Mouse (Mus musculus) forebrain, postnatal 0 days (tissue): ENCODE data around the gene Kcnj9. TPM values are rescaled to one million over a fixed set of nuclear protein-coding genes. Genes with fewer than 3 reads are reported as not detected.

Experiments used
- ATAC-seq: fragments of 200-750 bp; cut with Nextera tagmentation; 2 replicates; pipeline ENCODE4 v1.8.0; 2017; ENCODE audit warnings: mild to moderate bottlenecking, moderate library complexity
- DNase-seq: peaks from one replicate; pipeline ENCODE4 v3.0.0-alpha.2; 2015
- H3K27ac ChIP-seq: fragments of 300-500 bp; sonication (generic); 2 replicates; pipeline ENCODE4 v1.5.1; 2014; ENCODE audit warnings: low read depth, mild to moderate bottlenecking, antibody characterized with exemption, low read length, moderate library complexity, mixed read lengths
- H3K27me3 ChIP-seq: fragments of 300-500 bp; sonication (generic); 2 replicates; pipeline ENCODE4 v1.6.1; 2014; ENCODE audit warnings: mild to moderate bottlenecking, low read length, mixed read lengths; ENCODE audit not compliant: insufficient read depth
- H3K36me3 ChIP-seq: fragments of 300-500 bp; sonication (generic); 2 replicates; pipeline ENCODE4 v1.6.1; 2014; ENCODE audit warnings: mild to moderate bottlenecking, moderate library complexity; ENCODE audit not compliant: insufficient read depth
- H3K4me1 ChIP-seq: fragments of 300-500 bp; sonication (generic); 2 replicates; pipeline ENCODE4 v1.6.1; 2014; ENCODE audit warnings: antibody characterized with exemption; ENCODE audit not compliant: insufficient read depth
- H3K4me2 ChIP-seq: fragments of 300-500 bp; sonication (generic); 2 replicates; pipeline ENCODE4 v1.6.1; 2014; ENCODE audit warnings: low read depth, mild to moderate bottlenecking, moderate library complexity
- H3K4me3 ChIP-seq: fragments of 300-500 bp; sonication (generic); 2 replicates; pipeline ENCODE4 v1.5.1; 2014; ENCODE audit warnings: low read depth, low read length, mixed read lengths
- H3K9ac ChIP-seq: fragments of 300-500 bp; sonication (generic); 2 replicates; pipeline ENCODE4 v1.6.1; 2014; ENCODE audit warnings: mild to moderate bottlenecking
- H3K9me3 ChIP-seq: fragments of 300-500 bp; sonication (generic); 2 replicates; pipeline ENCODE4 v1.6.1; 2016; ENCODE audit warnings: low read length
- CTCF ChIP-seq: sonication (generic); IDR thresholded peaks from 2 replicates; pipeline ENCODE4 v1.5.1; 2016; ENCODE audit warnings: antibody characterized with exemption, control low read depth, low read depth
- WGBS: fragments of 180-500 bp; shearing (Covaris S2); extraction: QIAGEN DNeasy Blood & Tissue Kit; methylation state at CpG from one replicate; pipeline ENCODE4 v1.1.7; 2014; 5-methylcytosine and 5-hydroxymethylcytosine counted together
- polyA plus RNA-seq: library from polyadenylated mRNA; unstranded; fragments of >200 nt; fragmentation: Nextera tagmentation; extraction: Ambion mirVana; gene quantifications from 2 replicates; pipeline ENCODE4 v1.2.1, GENCODE M21; 2015
- total RNA-seq: library from RNA; depleted of rRNA; stranded (reverse); fragments of >200 nt; gene quantifications from 2 replicates; pipeline ENCODE4 v1.2.3, GENCODE M21; 2014

Kcnj9 gene
- total and polyA plus RNA-seq, 2 experiments from 2014 or later = 4.8 to 7.5 TPM

DNA sequence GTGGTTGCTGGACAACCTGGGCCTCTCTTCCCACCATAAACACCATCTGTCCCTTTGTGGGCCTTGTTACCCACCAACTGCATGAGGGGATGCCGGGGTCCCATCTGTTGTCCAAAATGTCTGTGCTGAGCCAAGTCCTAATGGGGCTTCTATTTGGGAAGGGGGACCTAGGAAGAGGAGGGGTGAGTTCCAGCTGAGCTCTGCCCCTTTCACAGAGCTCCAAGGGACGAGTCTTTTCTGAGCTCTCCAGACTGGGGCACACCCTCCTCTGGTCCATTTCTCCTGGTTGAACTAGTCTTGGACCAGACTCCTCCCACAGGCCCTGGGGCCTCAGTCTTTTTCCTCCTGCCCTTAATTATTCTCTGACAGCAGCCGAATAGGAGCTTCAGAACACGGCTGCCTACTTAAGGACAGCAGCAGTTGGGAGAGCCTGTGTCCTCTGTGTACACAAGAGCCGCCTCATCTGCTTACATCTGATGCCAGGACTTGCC lies 9.2 kb downstream of the Kcnj9 start:
- Histone ChIP-seq H3K4me1 (peaks cover 2% of the 10 kb centered on the region; the same call in 1 of the 2 replicates), H3K36me3 (peaks cover 30% of the 10 kb centered on the region), H3K27me3 (no peaks in the 10 kb centered on the region), H3K27ac (peak overlapping the region; percentile 15; the same call in 1 of the 2 replicates), H3K9ac (no peak overlapping the region), H3K4me2 (no peak overlapping the region), H3K4me3 (no peak overlapping the region), H3K9me3 (no peaks in the 10 kb centered on the region)
- DNase-seq (no peak), ATAC-seq (peak; percentile 23)
- TF ChIP-seq CTCF = no peak
- WGBS = 16% methylated on average over 5 of the region's 5 CpGs

- no peak for DNase-seq
- no peak overlapping the region for H3K27ac ChIP-seq
- H3K36me3 ChIP-seq = peaks cover 30% of the 10 kb centered on the region
- H3K4me1 ChIP-seq = peaks cover 9% of the 10 kb centered on the region; the same call in 1 of the 2 replicates
- H3K4me2 ChIP-seq = no peak overlapping the region
- H3K27me3 ChIP-seq = no peaks in the 10 kb centered on the region
- no peak for ATAC-seq
- no peak overlapping the region for H3K4me3 ChIP-seq
- 77% methylated on average over 7 of the region's 7 CpGs for WGBS
- H3K9ac ChIP-seq = no peak overlapping the region
- no peaks in the 10 kb centered on the region for H3K9me3 ChIP-seq
- no peak for TF ChIP-seq CTCF
Measured at GRCm38 (mm10) chr1:172319346-172319745, 9.8 kb downstream of the Kcnj9 start.

- H3K4me2 ChIP-seq = no peak overlapping the region
- H3K4me3 ChIP-seq = no peak overlapping the region
- peaks cover 12% of the 10 kb centered on the region for H3K4me1 ChIP-seq
- H3K27ac ChIP-seq = no peak overlapping the region
- DNase-seq (no peak), ATAC-seq (no peak)
- TF ChIP-seq CTCF = no peak
- no peaks in the 10 kb centered on the region for H3K27me3 ChIP-seq
- WGBS = 87% methylated on average over 19 of the region's 19 CpGs
- H3K9me3 ChIP-seq = no peaks in the 10 kb centered on the region
- H3K36me3 ChIP-seq = peaks cover 30% of the 10 kb centered on the region
- H3K9ac ChIP-seq = no peak overlapping the region
Measured at GRCm38 (mm10) chr1:172318424-172319035, 10.6 kb downstream of the Kcnj9 start.

GRCm38 (mm10) chr1:172317946-172318345 lies 11.2 kb downstream of the Kcnj9 start:
- 59% methylated on average over 15 of the region's 15 CpGs for WGBS
- H3K4me2 ChIP-seq = no peak overlapping the region
- peaks cover 15% of the 10 kb centered on the region for H3K4me1 ChIP-seq
- H3K27ac ChIP-seq = no peak overlapping the region
- H3K4me3 ChIP-seq = no peak overlapping the region
- ATAC-seq (no peak), DNase-seq (no peak)
- no peak overlapping the region for H3K9ac ChIP-seq
- no peaks in the 10 kb centered on the region for H3K27me3 ChIP-seq
- peaks cover 30% of the 10 kb centered on the region for H3K36me3 ChIP-seq
- TF ChIP-seq CTCF = no peak
- no peaks in the 10 kb centered on the region for H3K9me3 ChIP-seq

GRCm38 (mm10) chr1:172317431-172317830 lies 11.7 kb downstream of the Kcnj9 start:
- no peaks in the 10 kb centered on the region for H3K27me3 ChIP-seq
- no peak overlapping the region for H3K4me3 ChIP-seq
- peaks cover 17% of the 10 kb centered on the region for H3K4me1 ChIP-seq
- ATAC-seq (no peak), DNase-seq (no peak)
- H3K9ac ChIP-seq = no peak overlapping the region
- H3K4me2 ChIP-seq = no peak overlapping the region
- TF ChIP-seq CTCF = no peak
- H3K9me3 ChIP-seq = no peaks in the 10 kb centered on the region
- WGBS = 74% methylated on average over 18 of the region's 18 CpGs
- H3K27ac ChIP-seq = no peak overlapping the region
- H3K36me3 ChIP-seq = peaks cover 30% of the 10 kb centered on the region

DNA sequence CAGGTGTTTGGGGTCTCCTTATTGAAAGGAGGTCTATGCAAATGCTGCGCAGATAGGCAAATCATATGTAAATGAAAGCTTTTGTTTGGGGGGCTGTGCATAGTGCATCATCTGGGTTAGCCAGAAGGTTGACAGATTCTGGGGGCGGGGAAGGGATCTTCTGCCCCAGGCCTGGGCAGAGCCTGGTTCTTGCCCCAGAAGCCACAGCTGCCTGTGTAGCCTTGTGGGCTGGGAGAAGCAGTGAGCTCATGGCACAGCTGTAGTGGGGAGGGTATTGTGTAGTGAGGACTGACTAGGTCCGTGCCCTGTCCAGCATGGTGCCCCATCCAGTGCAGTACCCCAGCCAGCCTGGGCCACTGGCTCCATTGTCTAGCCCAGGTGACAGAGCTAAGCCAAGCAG lies 14.2 kb downstream of the Kcnj9 start:
- ATAC-seq (no peak), DNase-seq (no peak)
- TF ChIP-seq CTCF = no peak
- peaks cover 28% of the 10 kb centered on the region for H3K36me3 ChIP-seq
- WGBS = 21% methylated on average over 3 of the region's 3 CpGs
- peak overlapping the region; percentile 15; the same call in 1 of the 2 replicates for H3K27ac ChIP-seq
- H3K4me1 ChIP-seq = peaks cover 17% of the 10 kb centered on the region
- H3K27me3 ChIP-seq = no peaks in the 10 kb centered on the region
- peak overlapping the region; percentile 18; the same call in 1 of the 2 replicates for H3K9ac ChIP-seq
- H3K9me3 ChIP-seq = no peaks in the 10 kb centered on the region
- no peak overlapping the region for H3K4me3 ChIP-seq
- H3K4me2 ChIP-seq = peak overlapping the region; percentile 90

DNA sequence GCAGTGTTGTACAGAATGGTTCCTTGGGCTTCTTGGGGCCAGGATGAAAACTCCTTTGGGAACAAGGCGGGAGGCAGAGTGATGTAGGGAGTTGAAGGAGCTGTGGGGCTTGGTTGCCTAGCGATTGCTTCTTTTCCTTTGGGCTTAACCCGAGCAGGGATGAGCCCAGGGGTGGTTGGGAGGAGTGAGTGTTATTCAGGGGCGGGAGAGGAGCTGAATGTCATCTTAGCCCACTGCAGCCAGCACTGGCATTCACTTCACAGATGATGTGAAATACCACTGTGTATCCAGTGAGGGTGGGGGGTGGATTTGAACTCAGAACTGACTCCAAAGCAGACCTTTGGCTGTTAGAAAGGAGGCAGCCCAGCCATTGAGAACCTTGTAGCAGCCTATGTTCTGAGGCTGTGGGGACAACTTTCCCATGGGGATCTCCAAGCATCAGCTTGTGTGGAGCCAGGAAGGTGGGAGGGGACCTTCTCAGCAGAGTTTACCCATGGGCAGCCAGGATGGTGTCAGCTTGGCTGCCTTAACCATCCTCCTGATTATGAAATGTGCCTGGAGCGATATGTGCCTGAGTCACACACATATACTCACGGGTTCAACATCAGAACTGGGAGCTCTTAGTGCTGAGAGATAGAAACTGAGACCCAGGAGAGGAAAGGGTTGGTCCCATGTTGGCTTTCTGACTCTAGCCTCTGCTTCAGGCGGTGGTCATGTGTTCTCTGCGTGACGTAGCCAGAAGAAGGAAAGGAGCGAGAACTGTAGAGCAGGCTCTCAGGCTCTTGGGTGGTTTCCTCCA lies 15.3 kb downstream of the Kcnj9 start:
- peaks cover 24% of the 10 kb centered on the region for H3K4me1 ChIP-seq
- no peaks in the 10 kb centered on the region for H3K27me3 ChIP-seq
- DNase-seq (no peak), ATAC-seq (no peak)
- no peak for TF ChIP-seq CTCF
- H3K9ac ChIP-seq = no peak overlapping the region
- H3K36me3 ChIP-seq = peaks cover 20% of the 10 kb centered on the region
- peak overlapping the region; percentile 40; the same call in 1 of the 2 replicates for H3K27ac ChIP-seq
- H3K4me3 ChIP-seq = peak overlapping the region; percentile 67; the same call in 1 of the 2 replicates
- H3K4me2 ChIP-seq = peak overlapping the region; percentile 90
- WGBS = 56% methylated on average over 10 of the region's 10 CpGs
- no peaks in the 10 kb centered on the region for H3K9me3 ChIP-seq
